Mouse (Mus musculus) neural tube, embryonic 14.5 days (tissue): ENCODE data around the gene Rhbdd1. TPM values are rescaled to one million over a fixed set of nuclear protein-coding genes. Genes with fewer than 3 reads are reported as not detected.

Source experiments
- ATAC-seq: fragments of 200-750 bp; cut with Nextera tagmentation; 2 replicates; pipeline ENCODE4 v1.8.0; 2017; ENCODE audit warnings: low read depth, mild to moderate bottlenecking, moderate TSS enrichment, moderate library complexity
- H3K27ac ChIP-seq: fragments of 300-500 bp; sonication (generic); 2 replicates; pipeline ENCODE4 v1.5.1; 2014; ENCODE audit warnings: low read depth, mild to moderate bottlenecking, control low read depth, low read length, moderate library complexity, mixed read lengths
- H3K27me3 ChIP-seq: fragments of 300-500 bp; sonication (generic); 2 replicates; pipeline ENCODE4 v1.6.1; 2014; ENCODE audit warnings: low read length; ENCODE audit not compliant: control insufficient read depth, insufficient read depth
- H3K36me3 ChIP-seq: fragments of 300-500 bp; sonication (generic); 2 replicates; pipeline ENCODE4 v1.6.1; 2014; ENCODE audit warnings: low read length, mixed read lengths; ENCODE audit not compliant: control insufficient read depth, insufficient read depth
- H3K4me1 ChIP-seq: fragments of 300-500 bp; sonication (generic); 2 replicates; pipeline ENCODE4 v1.6.1; 2014; ENCODE audit warnings: low read length; ENCODE audit not compliant: control insufficient read depth, insufficient read depth
- H3K4me2 ChIP-seq: fragments of 300-500 bp; sonication (generic); 2 replicates; pipeline ENCODE4 v1.6.1; 2014; ENCODE audit warnings: mild to moderate bottlenecking, low read depth, low read length, control low read depth
- H3K4me3 ChIP-seq: fragments of 300-500 bp; sonication (generic); 2 replicates; pipeline ENCODE4 v1.5.1; 2014; ENCODE audit warnings: low read depth, low read length, control low read depth, mixed read lengths
- H3K9ac ChIP-seq: fragments of 300-500 bp; sonication (generic); replicated peaks from 2 replicates; pipeline ENCODE4 v1.6.1; 2014; ENCODE audit warnings: low read depth, mild to moderate bottlenecking, control low read depth, low read length, mixed read lengths
- H3K9me3 ChIP-seq: fragments of 300-500 bp; sonication (generic); 2 replicates; pipeline ENCODE4 v1.6.1; 2016; ENCODE audit warnings: low read length; ENCODE audit not compliant: control insufficient read depth
- WGBS: fragments of 180-500 bp; shearing (Covaris S2); extraction: QIAGEN DNeasy Blood & Tissue Kit; methylation state at CpG from one replicate; pipeline ENCODE4 v1.1.7; 2014; 5-methylcytosine and 5-hydroxymethylcytosine counted together
- polyA plus RNA-seq: library from polyadenylated mRNA; unstranded; fragments of >200 nt; fragmentation: Nextera tagmentation; extraction: Ambion mirVana; gene quantifications from 2 replicates; pipeline ENCODE4 v1.2.1, GENCODE M21; 2014

The Rhbdd1 gene
- polyA plus RNA-seq, 1 experiment from 2014 or later, result 2.7 TPM

GRCm38 (mm10) chr1:82386814-82387771, 70.8 kb downstream of the Rhbdd1 start:
- no peaks in the 10 kb centered on the region for H3K36me3 ChIP-seq
- peaks cover 12% of the 10 kb centered on the region for H3K4me1 ChIP-seq
- no peaks in the 10 kb centered on the region for H3K9me3 ChIP-seq
- no peak overlapping the region for H3K4me3 ChIP-seq
- 17% methylated on average over 6 of the region's 6 CpGs for WGBS
- no peak overlapping the region for H3K9ac ChIP-seq
- ATAC-seq, result peak; percentile 64; the same call in 1 of the 2 replicates
- H3K27ac ChIP-seq, result no peak overlapping the region; the same call in 1 of the 2 replicates
- H3K4me2 ChIP-seq, result no peak overlapping the region
- H3K27me3 ChIP-seq, result no peaks in the 10 kb centered on the region

- H3K27ac ChIP-seq, result no peak overlapping the region
- H3K9me3 ChIP-seq, result no peaks in the 10 kb centered on the region
- 77% methylated on average over 7 of the region's 7 CpGs for WGBS
- H3K27me3 ChIP-seq, result no peaks in the 10 kb centered on the region
- no peaks in the 10 kb centered on the region for H3K36me3 ChIP-seq
- no peak overlapping the region for H3K4me3 ChIP-seq
- no peak overlapping the region for H3K9ac ChIP-seq
- peaks cover 12% of the 10 kb centered on the region for H3K4me1 ChIP-seq
- H3K4me2 ChIP-seq, result no peak overlapping the region
- ATAC-seq, result no peak
Observed at GRCm38 (mm10) chr1:82389371-82389770, 73.1 kb downstream of the Rhbdd1 start.

- no peak for ATAC-seq
- Histone ChIP-seq H3K27ac (no peak overlapping the region), H3K9me3 (no peaks in the 10 kb centered on the region), H3K36me3 (no peaks in the 10 kb centered on the region), H3K27me3 (no peaks in the 10 kb centered on the region), H3K4me1 (no peaks in the 10 kb centered on the region), H3K4me2 (no peak overlapping the region), H3K4me3 (no peak overlapping the region), H3K9ac (no peak overlapping the region)
- 52% methylated on average over 4 of the region's 4 CpGs for whole genome bisulfite sequencing
Observed at GRCm38 (mm10) chr1:82395371-82395770, 79.1 kb downstream of the Rhbdd1 start.

GRCm38 (mm10) chr1:82407786-82408185, 91.5 kb downstream of the Rhbdd1 start:
- Histone ChIP-seq H3K9ac (no peak overlapping the region), H3K4me2 (no peak overlapping the region), H3K9me3 (no peaks in the 10 kb centered on the region), H3K27ac (no peak overlapping the region), H3K27me3 (no peaks in the 10 kb centered on the region), H3K4me1 (no peaks in the 10 kb centered on the region), H3K36me3 (no peaks in the 10 kb centered on the region), H3K4me3 (no peak overlapping the region)
- WGBS, result 69% methylated on average over 3 of the region's 3 CpGs
- ATAC-seq, result no peak

- 83% methylated on average over 9 of the region's 9 CpGs for WGBS
Observed at GRCm38 (mm10) chr1:82409271-82409670, 93.0 kb downstream of the Rhbdd1 start.

GRCm38 (mm10) chr1:82410548-82410947, 94.3 kb downstream of the Rhbdd1 start:
- Histone ChIP-seq H3K4me1 (no peaks in the 10 kb centered on the region), H3K9ac (no peak overlapping the region), H3K4me2 (no peak overlapping the region), H3K36me3 (no peaks in the 10 kb centered on the region), H3K4me3 (no peak overlapping the region), H3K27me3 (no peaks in the 10 kb centered on the region), H3K27ac (no peak overlapping the region), H3K9me3 (no peaks in the 10 kb centered on the region)
- WGBS, result 68% methylated on average over 3 of the region's 3 CpGs
- no peak for ATAC-seq

More at GRCm38 (mm10) chr1:82409271-82409670, 93.0 kb downstream of the Rhbdd1 start:
- Histone ChIP-seq H3K4me2 (no peak overlapping the region), H3K4me1 (no peaks in the 10 kb centered on the region), H3K27ac (no peak overlapping the region), H3K9me3 (no peaks in the 10 kb centered on the region), H3K9ac (no peak overlapping the region), H3K36me3 (no peaks in the 10 kb centered on the region), H3K4me3 (no peak overlapping the region), H3K27me3 (no peaks in the 10 kb centered on the region)
- no peak for ATAC-seq

- 77% methylated on average over 5 of the region's 5 CpGs for WGBS
- no peak overlapping the region for H3K27ac ChIP-seq
- H3K4me2 ChIP-seq, result no peak overlapping the region
- no peaks in the 10 kb centered on the region for H3K36me3 ChIP-seq
- no peak overlapping the region for H3K9ac ChIP-seq
- H3K4me1 ChIP-seq, result no peaks in the 10 kb centered on the region
- no peaks in the 10 kb centered on the region for H3K27me3 ChIP-seq
- H3K9me3 ChIP-seq, result no peaks in the 10 kb centered on the region
- ATAC-seq, result no peak; the same call in 1 of the 2 replicates
- no peak overlapping the region for H3K4me3 ChIP-seq
Observed at GRCm38 (mm10) chr1:82411521-82411920, 95.3 kb downstream of the Rhbdd1 start.

- Histone ChIP-seq H3K9ac (no peak overlapping the region), H3K36me3 (no peaks in the 10 kb centered on the region), H3K27me3 (no peaks in the 10 kb centered on the region), H3K4me1 (no peaks in the 10 kb centered on the region), H3K27ac (no peak overlapping the region), H3K4me3 (no peak overlapping the region), H3K9me3 (no peaks in the 10 kb centered on the region), H3K4me2 (no peak overlapping the region)
- no peak for ATAC-seq
- 77% methylated on average over 4 of the region's 4 CpGs for WGBS
Observed at GRCm38 (mm10) chr1:82412085-82412484, 95.8 kb downstream of the Rhbdd1 start.

GRCm38 (mm10) chr1:82414434-82415045, 98.3 kb downstream of the Rhbdd1 start:
- Histone ChIP-seq H3K9ac (no peak overlapping the region), H3K9me3 (no peaks in the 10 kb centered on the region), H3K4me2 (no peak overlapping the region), H3K27me3 (no peaks in the 10 kb centered on the region), H3K36me3 (no peaks in the 10 kb centered on the region), H3K4me3 (no peak overlapping the region), H3K27ac (no peak overlapping the region), H3K4me1 (no peaks in the 10 kb centered on the region)
- WGBS, result 94% methylated on average over 3 of the region's 3 CpGs
- no peak for ATAC-seq
